20 mouse cellular contexts compared by ENCODE assay signal in genomic region chr16:91504701-91505100, GRCm38 (mm10). TPM values are rescaled to one million over a fixed set of nuclear protein-coding genes. Genes with fewer than 3 reads are reported as not detected.
A peak's percentile ranks its signal among the peaks of the same experiment; 100 is the strongest.
DNase-seq lines count a peak whose midpoint lies in the region; ATAC-seq lines count a peak whose summit lies in the region.
"Had no signal": no experiment of that assay in that cellular context is flagged by ENCODE, and none has a peak within 500 bp of the region (broad histone marks: within the 10 kb centered on the region; RNA-seq: fewer than 3 reads in every experiment).

No protein-coding gene starts in this region.

- H3K36me3 ChIP-seq in midbrain, embryonic 16.5 days (ENCODE audit: control insufficient read depth, insufficient read depth, low read length), result peaks cover 44% of the 10 kb centered on the region

- no peak overlapping the region for H3K9ac ChIP-seq in midbrain, embryonic 16.5 days (ENCODE audit: low read depth, low read length)
- H3K9ac ChIP-seq: embryonic facial prominence, embryonic 15.5 days; heart, embryonic 12.5 days; hindbrain, embryonic 14.5 days; intestine, embryonic 15.5 days had no signal

- H3K27ac ChIP-seq in midbrain, embryonic 16.5 days (ENCODE audit: low read length), result no peak overlapping the region
- H3K27ac ChIP-seq: embryonic facial prominence, embryonic 15.5 days; forebrain, embryonic 10.5 days; hindbrain, embryonic 10.5 days; hindbrain, embryonic 14.5 days; intestine, embryonic 15.5 days had no signal

- 97% methylated on average over 7 of the region's 7 CpGs for WGBS in midbrain, embryonic 16.5 days

- no peaks in the 10 kb centered on the region for H3K4me1 ChIP-seq in midbrain, embryonic 16.5 days (ENCODE audit: control insufficient read depth, insufficient read depth, low read length)
- H3K4me1 ChIP-seq: embryonic facial prominence, embryonic 15.5 days; forebrain, embryonic 10.5 days; heart, embryonic 12.5 days; hindbrain, embryonic 10.5 days; intestine, embryonic 15.5 days had no signal

- no peak overlapping the region for H3K4me2 ChIP-seq in midbrain, embryonic 16.5 days (ENCODE audit: low read length)
- H3K4me2 ChIP-seq: embryonic facial prominence, embryonic 15.5 days; heart, embryonic 12.5 days; hindbrain, embryonic 14.5 days; intestine, embryonic 15.5 days had no signal

- no peak for DNase-seq in frontal cortex, postnatal 14 days (ENCODE audit: low spot score in 2 of 2)
- DNase-seq in cerebellum, adult 18-20 months, result peak; percentile 19 to 31
- DNase-seq in cerebellum, adult 9-11 months, result peak; percentile 49
- peak; percentile 24 to 34 for DNase-seq in cerebellum, postnatal 36 days
- DNase-seq in B cell, adult 2 months, result no peak
- DNase-seq: adrenal gland, postnatal 10 days; embryo, embryonic 11 days; kidney, adult 18-20 months had no signal

- peak; percentile 65; the same call in 1 of the 2 replicates for ATAC-seq in frontal cortex, adult (ENCODE audit: low TSS enrichment)
- no peak for ATAC-seq in midbrain, embryonic 16.5 days
- ATAC-seq: CD4-positive, CD25-positive, alpha-beta regulatory T cell, adult 4 months; forebrain, embryonic 14.5 days; intestine, embryonic 15.5 days had no signal

- H3K27me3 ChIP-seq in midbrain, embryonic 16.5 days (ENCODE audit: control insufficient read depth, insufficient read depth, low read depth, low read length), result no peaks in the 10 kb centered on the region
- H3K27me3 ChIP-seq: embryonic facial prominence, embryonic 15.5 days; heart, embryonic 12.5 days; intestine, embryonic 15.5 days had no signal

- no peak overlapping the region for H3K4me3 ChIP-seq in midbrain, embryonic 16.5 days (ENCODE audit: low read depth, low read length)
- H3K4me3 ChIP-seq: embryonic facial prominence, embryonic 15.5 days; erythroblast, embryonic 14.5 days; forebrain, embryonic 10.5 days; heart, embryonic 12.5 days; hindbrain, embryonic 10.5 days; intestine, embryonic 15.5 days had no signal

- no peaks in the 10 kb centered on the region for H3K9me3 ChIP-seq in midbrain, embryonic 16.5 days (replicated peaks; ENCODE audit: control insufficient read depth, low read length, poor library complexity, severe bottlenecking)
- H3K9me3 ChIP-seq: embryonic facial prominence, embryonic 15.5 days; forebrain, embryonic 10.5 days; G1E; heart, embryonic 12.5 days; hindbrain, embryonic 10.5 days; intestine, embryonic 15.5 days had no signal

RNA-seq across cellular contexts. Expression of gene Ifnar1, which starts 19.7 kb away (rescaled TPM):
- 48.0 and 51.7 TPM in 2 replicates for polyA plus RNA-seq in midbrain, embryonic 16.5 days (2015; fragmentation: Nextera tagmentation; extraction: Ambion mirVana)

RNA-seq across cellular contexts. Expression of gene Ifngr2, which starts 42.2 kb away (rescaled TPM):
- polyA plus RNA-seq in midbrain, embryonic 16.5 days (2015; fragmentation: Nextera tagmentation; extraction: Ambion mirVana), result 104 and 125 TPM in 2 replicates

Comparison
In these comparisons a context has a peak if more than half of its experiments do, and no peak if none do; other contexts are left out.
1. DNase-seq: peak in cerebellum, adult 18-20 months (2 of 2), cerebellum, adult 9-11 months (single experiment) and cerebellum, postnatal 36 days (2 of 2); none in frontal cortex, postnatal 14 days (0 of 2) and B cell, adult 2 months (0 of 2).